Mouse (Mus musculus): ENCODE data around the gene Gal3st4.
"Not testable (repeated sequence)": the region's sequence is repeated elsewhere in the genome, so short reads cannot be mapped to it uniquely, and the experiment has no call there.

Gal3st4 gene

GRCm38 (mm10) chr5:138260834-138261233 lies 11.8 kb downstream of the Gal3st4 start:
- DNase-seq, result no peak

DNA sequence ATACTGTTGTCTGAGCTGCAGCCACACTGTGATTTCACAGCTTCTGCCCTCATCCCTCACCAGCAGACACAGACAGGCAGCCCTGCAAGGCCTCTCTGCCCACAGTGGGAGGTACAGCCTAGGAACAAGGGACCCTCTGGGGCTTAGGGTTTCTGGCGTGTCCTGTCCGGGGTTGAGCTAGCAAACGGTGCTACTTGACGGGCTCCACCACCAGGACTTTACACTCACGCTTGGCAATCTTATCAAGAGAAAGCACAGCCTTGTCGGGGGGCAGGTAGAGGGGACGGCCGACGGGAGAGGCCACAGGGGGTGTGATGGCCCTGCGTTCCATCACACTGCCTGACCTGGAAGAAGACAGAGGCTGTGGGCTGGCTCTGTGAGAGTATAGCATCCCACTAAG lies 12.6 kb downstream of the Gal3st4 start:
- DNase-seq, result peak; percentile 41

DNA sequence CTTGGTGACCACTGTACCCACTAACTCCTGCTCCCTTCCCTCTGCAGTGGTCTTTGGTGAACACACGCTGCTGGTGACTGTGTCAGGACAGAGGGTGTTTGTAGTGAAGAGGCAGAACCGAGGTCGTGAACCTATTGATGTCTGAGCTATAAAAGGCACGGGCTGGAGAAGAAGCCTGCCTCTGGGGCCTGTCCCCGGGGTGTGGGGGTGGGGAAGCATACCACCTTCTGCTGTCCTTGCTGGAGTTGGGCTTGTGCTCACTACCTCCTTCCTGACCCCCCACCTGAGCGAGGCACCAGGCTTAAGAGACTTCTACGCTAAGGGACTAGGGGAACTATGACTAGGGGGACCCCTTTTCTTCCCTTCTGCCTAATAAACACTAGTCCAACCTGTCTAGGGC lies 13.6 kb downstream of the Gal3st4 start:
- no peak for DNase-seq

DNA sequence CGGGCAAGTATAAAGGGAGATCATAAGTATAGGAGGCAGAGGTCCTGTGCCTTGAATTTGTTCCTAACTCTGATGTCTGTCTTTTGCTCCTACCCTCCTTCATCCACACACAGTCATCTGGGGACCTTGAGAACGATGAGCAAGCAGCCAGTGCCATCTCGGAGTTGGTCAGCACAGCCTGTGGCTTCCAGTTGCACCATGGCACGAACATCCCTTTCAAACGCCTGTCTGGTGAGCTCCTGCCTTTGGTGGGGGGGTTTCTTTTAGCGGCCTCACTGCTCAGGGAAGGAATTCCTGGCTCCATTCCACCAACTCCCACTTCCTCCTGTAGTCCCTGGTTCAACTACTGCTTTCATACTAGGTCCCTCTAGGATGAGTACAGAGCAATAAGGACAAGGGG lies 14.1 kb downstream of the Gal3st4 start:
- no peak for DNase-seq

- no peak for DNase-seq
Measured at GRCm38 (mm10) chr5:138258078-138258477, 14.6 kb downstream of the Gal3st4 start.

DNA sequence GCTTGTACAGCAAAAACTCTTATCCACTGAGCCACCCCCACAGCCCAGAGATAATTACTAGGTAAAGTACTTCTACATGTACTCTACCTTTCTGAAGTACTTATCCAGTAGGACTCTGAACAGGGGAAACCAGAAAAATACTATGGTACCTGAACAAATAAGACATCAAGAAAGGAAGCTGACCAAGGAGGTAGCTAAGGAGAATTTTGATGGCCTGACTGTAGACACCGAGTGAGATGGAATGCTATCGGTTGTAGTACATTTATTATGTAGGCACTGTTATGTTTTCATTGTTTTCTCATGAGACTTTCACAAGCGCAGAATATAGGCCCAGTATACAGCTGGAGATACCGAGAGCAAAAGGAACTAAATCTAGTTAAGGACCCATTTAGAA lies 15.1 kb downstream of the Gal3st4 start:
- no peak for DNase-seq

DNA sequence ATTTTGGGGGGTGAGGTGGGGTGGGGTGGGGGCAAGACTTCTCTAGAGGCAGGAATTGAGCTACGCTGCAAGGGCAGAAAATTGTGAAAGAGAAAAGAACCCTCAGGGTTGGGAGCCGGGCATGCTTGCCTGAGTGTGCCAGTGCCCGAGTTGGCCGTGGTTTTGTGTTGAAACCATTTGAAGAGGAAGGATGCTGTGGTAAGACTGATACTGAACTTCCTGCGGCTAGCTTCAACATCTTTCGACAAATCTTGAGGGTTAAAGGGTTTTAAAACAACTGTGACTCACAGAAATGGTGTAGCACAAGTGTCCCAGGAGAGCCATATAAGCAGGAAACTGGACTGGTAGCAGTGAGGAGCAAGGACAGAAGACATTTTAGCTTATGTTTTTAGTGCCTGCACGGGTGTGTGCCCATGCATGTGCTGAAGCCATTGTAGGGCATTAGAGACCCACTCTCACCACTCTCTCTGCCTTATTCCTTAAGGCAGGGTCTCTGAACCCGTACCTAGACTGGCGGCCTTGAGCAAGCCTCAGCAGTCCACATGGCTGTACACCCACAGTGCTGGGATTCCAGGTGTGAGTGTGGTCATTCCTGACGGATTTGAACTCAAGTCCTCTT lies 15.6 kb downstream of the Gal3st4 start:
- no peak for DNase-seq

DNA sequence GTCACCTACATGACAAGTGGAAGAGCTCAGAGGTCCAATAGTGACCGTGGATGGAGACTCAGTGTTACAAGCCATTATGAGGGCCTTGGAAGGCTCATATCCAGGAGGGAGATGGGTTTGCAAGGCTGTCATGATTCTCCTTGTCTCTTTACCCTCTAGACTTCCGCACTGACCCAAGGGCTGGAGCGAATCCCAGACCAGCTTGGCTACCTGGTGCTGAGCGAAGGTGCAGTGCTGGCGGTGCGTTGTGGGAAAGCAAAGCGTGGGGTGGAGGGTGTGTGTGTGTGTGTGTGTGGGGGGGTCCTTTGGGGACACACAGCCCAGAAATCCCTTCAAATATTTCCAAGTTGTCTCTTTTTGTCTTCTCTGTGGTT lies 16.6 kb downstream of the Gal3st4 start:
- no peak for DNase-seq

GRCm38 (mm10) chr5:138255353-138256093 lies 17.1 kb downstream of the Gal3st4 start, which contains the start of gene Lamtor4:
Lamtor4 (plus strand) TSS chr5:138255482.
- DNase-seq, result peak; percentile 94

DNA sequence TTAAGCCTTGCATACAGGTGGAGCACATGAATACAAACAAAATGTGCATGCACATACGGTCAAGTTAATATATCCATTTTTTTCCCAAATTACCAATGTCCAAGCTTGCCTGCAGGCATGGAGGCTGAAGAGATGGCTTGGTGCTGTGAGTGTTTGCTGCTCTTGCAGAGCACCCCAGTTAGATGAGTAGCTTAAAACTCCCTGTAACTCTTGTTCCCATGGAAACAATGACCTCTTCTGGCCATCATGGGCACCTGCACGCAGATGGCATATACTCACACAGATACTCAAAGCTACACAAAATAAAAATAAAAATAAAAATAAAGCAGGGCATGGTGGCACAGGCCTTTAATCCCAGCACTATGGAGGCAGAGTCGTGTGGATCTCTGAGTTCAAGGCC lies 19.6 kb downstream of the Gal3st4 start:
- no peak for DNase-seq

- no peak for DNase-seq
Measured at GRCm38 (mm10) chr5:138251144-138251543, 21.5 kb downstream of the Gal3st4 start.

GRCm38 (mm10) chr5:138241511-138241910 lies 31.1 kb downstream of the Gal3st4 start:
- DNase-seq, result no peak

GRCm38 (mm10) chr5:138234224-138234623 lies 38.4 kb downstream of the Gal3st4 start:
- no peak for DNase-seq

GRCm38 (mm10) chr5:138233778-138234177 lies 38.9 kb downstream of the Gal3st4 start:
- DNase-seq, result no peak

DNA sequence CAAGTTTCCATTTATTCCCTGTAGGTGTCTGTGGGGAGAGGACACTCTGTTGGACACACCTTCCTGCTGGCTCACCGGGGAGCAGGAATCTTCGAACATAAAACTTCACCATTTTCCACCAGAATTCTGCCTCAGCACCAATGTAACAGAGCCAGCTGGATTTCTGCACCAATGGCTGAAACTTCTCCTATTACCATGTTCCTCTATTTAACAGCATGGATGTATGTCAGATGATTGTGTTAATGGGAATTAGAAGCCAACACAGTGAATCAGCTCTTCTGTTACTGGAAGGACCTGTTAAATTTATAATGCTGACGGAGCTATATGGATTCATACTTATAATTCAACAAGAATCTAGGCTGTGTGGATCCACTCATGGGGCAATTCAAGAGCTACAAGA lies 43.1 kb downstream of the Gal3st4 start:
- DNase-seq, result no peak

- DNase-seq, result peak; percentile 15
Measured at GRCm38 (mm10) chr5:138228026-138228425, 44.6 kb downstream of the Gal3st4 start.

DNA sequence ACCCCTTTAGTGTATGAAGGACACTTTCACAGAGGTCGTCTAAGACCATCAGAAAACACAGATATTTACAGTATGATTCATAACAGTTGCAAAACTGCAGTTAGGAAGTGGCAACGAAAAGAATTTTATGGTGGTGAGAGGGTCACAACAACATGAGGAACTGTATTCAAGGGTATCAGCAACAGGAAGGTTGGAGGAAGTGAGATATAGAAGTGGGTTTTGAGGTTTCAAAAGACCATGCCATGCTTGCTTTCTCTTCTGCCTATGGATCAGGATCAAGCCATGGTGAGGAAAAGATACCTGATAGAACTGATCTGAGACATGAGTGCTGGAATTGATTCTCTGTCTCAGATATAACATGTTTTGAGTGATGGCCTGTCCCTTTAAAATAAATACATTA lies 45.3 kb downstream of the Gal3st4 start:
- DNase-seq, result no peak

DNA sequence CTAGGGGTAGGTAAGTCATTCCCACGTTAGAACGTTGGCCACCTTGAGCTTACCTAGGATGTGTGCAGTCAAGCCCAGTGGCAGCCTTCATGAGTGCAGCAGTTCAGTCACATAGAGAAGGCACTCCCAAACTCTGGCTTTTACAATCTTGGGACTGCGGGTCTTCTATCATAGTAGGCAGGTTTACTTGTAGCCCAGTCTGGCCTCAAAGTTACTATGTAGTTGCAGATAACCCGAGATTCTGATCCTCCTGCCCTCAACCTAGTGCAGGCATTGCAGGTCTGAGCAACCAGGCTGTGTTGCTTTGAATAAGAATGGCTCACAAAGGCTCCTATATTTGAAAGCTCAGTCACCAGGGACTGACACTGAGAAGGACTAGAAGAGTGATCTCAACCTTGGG lies 46.1 kb downstream of the Gal3st4 start:
- no peak for DNase-seq

DNA sequence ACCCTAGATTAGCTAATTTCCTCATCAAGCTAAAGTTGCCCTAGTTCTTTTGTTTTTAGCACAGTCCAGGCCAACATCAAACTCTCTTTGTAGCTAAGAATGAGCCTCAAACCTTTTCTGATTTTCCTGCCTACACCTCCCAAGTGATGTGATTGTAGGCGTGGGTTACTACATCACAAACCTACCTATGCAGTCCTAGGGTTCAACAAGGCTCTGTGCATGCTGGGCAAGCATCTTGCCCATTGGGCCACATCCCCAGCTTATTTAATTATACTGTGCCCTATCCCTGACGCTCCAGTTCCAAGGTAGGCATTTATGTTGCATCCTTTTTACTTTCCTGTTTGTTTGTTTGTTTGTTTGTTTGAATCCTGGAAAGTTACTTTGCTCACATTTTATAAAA lies 46.9 kb downstream of the Gal3st4 start, which contains the start of gene Nxpe5:
Gene Nxpe5, plus strand, starts transcription at position 199 of the 400 bp plus-strand sequence.
- no peak for DNase-seq

GRCm38 (mm10) chr5:138223287-138223686 lies 49.4 kb downstream of the Gal3st4 start:
- no peak for DNase-seq

GRCm38 (mm10) chr5:138222111-138222510 lies 50.5 kb downstream of the Gal3st4 start:
- DNase-seq, result peak; percentile 82

- no peak for DNase-seq
Measured at GRCm38 (mm10) chr5:138219864-138220263, 52.8 kb downstream of the Gal3st4 start.

DNA sequence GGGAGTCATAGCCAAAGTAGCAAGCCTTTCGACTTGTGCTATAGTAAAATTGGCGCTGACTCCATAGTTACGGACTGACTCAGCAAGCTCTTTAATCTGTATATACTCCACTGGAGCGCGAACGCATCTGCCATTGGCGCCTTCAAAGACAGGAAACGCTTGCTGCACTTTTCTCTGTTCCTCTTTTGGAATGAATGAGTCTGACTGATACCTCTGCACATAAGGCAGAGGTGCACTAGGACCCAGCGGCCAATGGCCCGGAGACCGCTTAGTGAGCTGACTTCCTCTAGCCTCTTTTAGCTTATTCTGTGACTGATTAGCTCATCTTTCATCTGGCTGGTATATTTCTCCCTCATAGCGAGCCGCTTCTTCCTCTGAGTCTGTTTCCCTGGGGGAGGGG lies 56.0 kb downstream of the Gal3st4 start:
- DNase-seq, result not testable (repeated sequence)

All from liver (tissue).